Mouse (Mus musculus): ENCODE measurements at regions not wholly inside any gene's neighbourhood (a gene's known extent, or its start where the extent isn't known, plus 50 kb on each side); places are given as distances from the start of the nearest gene placed in this dataset.

DNA sequence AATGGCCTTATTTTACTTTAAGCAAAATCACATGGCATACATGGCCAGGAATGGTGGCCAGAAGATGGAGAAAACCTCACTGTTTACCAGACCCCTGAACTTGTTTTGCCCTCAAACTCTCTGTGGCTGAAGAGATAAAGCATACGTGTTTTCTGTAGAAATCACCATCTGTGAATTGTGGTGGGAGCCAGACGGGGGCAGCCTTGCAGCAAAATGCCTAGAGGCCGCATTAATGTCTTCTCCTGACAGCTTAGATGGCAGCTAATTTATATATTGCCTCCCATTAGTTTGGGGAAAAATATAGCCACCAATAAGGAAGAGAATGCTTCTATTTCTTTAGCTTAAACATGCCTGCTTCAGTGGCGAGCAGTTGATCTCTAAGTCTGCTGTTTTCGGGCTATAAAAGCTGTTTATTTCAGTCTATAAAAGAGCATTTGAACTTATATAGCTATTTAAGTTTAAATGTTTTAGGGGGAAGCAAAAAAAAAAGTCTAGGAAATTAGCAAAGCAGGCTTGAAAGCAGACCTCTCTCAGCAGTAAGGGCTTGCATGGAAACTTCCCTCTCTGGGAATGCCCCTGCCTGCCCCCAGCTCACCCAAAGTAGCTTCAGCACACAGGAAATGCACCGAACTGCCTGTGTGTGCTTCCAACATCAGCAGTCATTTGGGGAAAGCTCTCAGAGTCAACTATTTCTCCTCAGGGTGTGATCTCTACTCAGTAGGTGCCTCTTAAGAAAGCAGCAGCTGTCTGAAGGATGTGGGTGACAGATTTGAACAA, 747.1 kb downstream of the Gm826 start:
- no peak for DNase-seq (ENCODE audit: low spot score)
- Histone ChIP-seq H3K36me3 (replicated peaks) (no peaks in the 10 kb centered on the region), H3K9me3 (replicated peaks) (peaks cover 34% of the 10 kb centered on the region), H3K4me1 (ENCODE audit: insufficient read depth, low read depth, low read length) (no peaks in the 10 kb centered on the region), H3K27me3 (ENCODE audit: insufficient read depth, low read length) (no peaks in the 10 kb centered on the region), H3K4me3 (ENCODE audit: low read depth, low read length) (no peak overlapping the region)
- TF ChIP-seq GATA2 (IDR thresholded peaks at IDR 0.05; ENCODE audit: borderline replicate concordance, low read depth, low read length) (no peak), POLR2AphosphoS5 (IDR thresholded peaks at IDR 0.05; ENCODE audit: insufficient replicate concordance, low read depth, low read length) (no peak), CTCF (IDR thresholded peaks at IDR 0.05; ENCODE audit: low read depth, low read length) (no peak), TAL1 (conservative IDR thresholded peaks at IDR 0.05; ENCODE audit: low read depth, low read length) (no peak), GATA1 (IDR thresholded peaks at IDR 0.05; ENCODE audit: borderline replicate concordance, low read length) (no peak)
- no peak for ATAC-seq (ENCODE audit: extremely low read depth, insufficient number of reproducible peaks, low FRiP score, poor library complexity, severe bottlenecking)

DNA sequence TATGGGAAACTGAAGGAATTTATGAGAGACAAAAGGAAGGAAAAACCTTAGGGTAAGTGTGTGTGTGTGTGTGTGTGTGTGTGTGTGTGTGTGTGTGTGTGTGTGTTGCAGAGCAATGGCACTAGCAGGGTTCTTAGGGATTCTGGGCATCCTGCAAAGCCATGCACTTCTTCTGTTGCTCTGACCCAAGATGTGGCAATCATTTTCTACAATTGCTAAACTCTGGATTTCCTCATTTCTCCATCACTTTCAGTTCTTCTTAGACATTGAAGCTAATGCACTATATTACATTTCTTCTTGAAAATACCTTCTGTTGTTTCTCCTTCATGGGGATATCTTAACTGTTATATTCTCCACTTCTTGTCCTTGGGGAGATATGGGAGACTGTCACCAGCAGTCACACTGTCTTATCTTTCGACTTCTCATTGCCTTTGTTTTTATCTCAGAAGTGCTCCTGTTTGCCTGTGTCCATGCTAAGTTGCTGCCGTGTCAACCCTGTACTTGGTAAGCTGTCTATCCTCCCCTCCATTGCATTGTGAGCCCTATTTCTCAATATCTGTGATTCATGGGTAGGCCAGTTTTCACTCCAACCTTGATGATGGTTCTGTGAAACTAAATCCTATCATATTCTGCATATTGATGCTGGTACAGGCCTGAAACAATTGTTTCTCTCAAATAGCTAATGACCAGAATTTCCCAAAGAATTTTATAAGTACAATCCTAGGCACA, 742.4 kb downstream of the Gm826 start:
- no peak overlapping the region for H3K4me3 ChIP-seq (ENCODE audit: low read depth, low read length)
- H3K36me3 ChIP-seq (replicated peaks), result no peaks in the 10 kb centered on the region
- H3K4me1 ChIP-seq (ENCODE audit: insufficient read depth, low read depth, low read length), result no peaks in the 10 kb centered on the region
- no peak for TF ChIP-seq TAL1 (conservative IDR thresholded peaks at IDR 0.05; ENCODE audit: low read depth, low read length)
- TF ChIP-seq POLR2AphosphoS5 (IDR thresholded peaks at IDR 0.05; ENCODE audit: insufficient replicate concordance, low read depth, low read length), result no peak
- no peak for TF ChIP-seq GATA1 (IDR thresholded peaks at IDR 0.05; ENCODE audit: borderline replicate concordance, low read length)
- TF ChIP-seq GATA2 (IDR thresholded peaks at IDR 0.05; ENCODE audit: borderline replicate concordance, low read depth, low read length), result no peak
- no peak for TF ChIP-seq CTCF (IDR thresholded peaks at IDR 0.05; ENCODE audit: low read depth, low read length)
- peaks cover 22% of the 10 kb centered on the region for H3K9me3 ChIP-seq (replicated peaks)
- DNase-seq (ENCODE audit: low spot score) (no peak), ATAC-seq (ENCODE audit: extremely low read depth, insufficient number of reproducible peaks, low FRiP score, poor library complexity, severe bottlenecking) (no peak)
- no peaks in the 10 kb centered on the region for H3K27me3 ChIP-seq (ENCODE audit: insufficient read depth, low read length)

- TF ChIP-seq GATA2 (IDR thresholded peaks at IDR 0.05; ENCODE audit: borderline replicate concordance, low read depth, low read length), result no peak
- TF ChIP-seq POLR2AphosphoS5 (IDR thresholded peaks at IDR 0.05; ENCODE audit: insufficient replicate concordance, low read depth, low read length), result no peak
- no peak for TF ChIP-seq GATA1 (IDR thresholded peaks at IDR 0.05; ENCODE audit: borderline replicate concordance, low read length)
- TF ChIP-seq CTCF (IDR thresholded peaks at IDR 0.05; ENCODE audit: low read depth, low read length), result no peak
- no peak for TF ChIP-seq TAL1 (conservative IDR thresholded peaks at IDR 0.05; ENCODE audit: low read depth, low read length)
- no peak for ATAC-seq (ENCODE audit: extremely low read depth, insufficient number of reproducible peaks, low FRiP score, poor library complexity, severe bottlenecking)
- DNase-seq (ENCODE audit: low spot score), result no peak
These were observed 741.1 kb downstream of the Gm826 start for GRCm38 (mm10) chr2:159592841-159593240.

GRCm38 (mm10) chr2:159596285-159596684, 737.7 kb downstream of the Gm826 start:
- no peak for TF ChIP-seq GATA1 (IDR thresholded peaks at IDR 0.05; ENCODE audit: borderline replicate concordance, low read length)
- TF ChIP-seq GATA2 (IDR thresholded peaks at IDR 0.05; ENCODE audit: borderline replicate concordance, low read depth, low read length), result no peak
- TF ChIP-seq CTCF (IDR thresholded peaks at IDR 0.05; ENCODE audit: low read depth, low read length), result no peak
- TF ChIP-seq TAL1 (conservative IDR thresholded peaks at IDR 0.05; ENCODE audit: low read depth, low read length), result no peak
- TF ChIP-seq POLR2AphosphoS5 (IDR thresholded peaks at IDR 0.05; ENCODE audit: insufficient replicate concordance, low read depth, low read length), result no peak
- ATAC-seq (ENCODE audit: extremely low read depth, insufficient number of reproducible peaks, low FRiP score, poor library complexity, severe bottlenecking), result no peak

More at GRCm38 (mm10) chr2:159592841-159593240, 741.1 kb downstream of the Gm826 start:
- Histone ChIP-seq H3K4me1 (ENCODE audit: insufficient read depth, low read depth, low read length) (no peaks in the 10 kb centered on the region), H3K4me3 (ENCODE audit: low read depth, low read length) (no peak overlapping the region), H3K9me3 (replicated peaks) (peaks cover 25% of the 10 kb centered on the region), H3K36me3 (replicated peaks) (no peaks in the 10 kb centered on the region), H3K27me3 (ENCODE audit: insufficient read depth, low read length) (no peaks in the 10 kb centered on the region)

GRCm38 (mm10) chr2:159598080-159598479, 735.9 kb downstream of the Gm826 start:
- TF ChIP-seq GATA2 (IDR thresholded peaks at IDR 0.05; ENCODE audit: borderline replicate concordance, low read depth, low read length), result no peak
- TF ChIP-seq CTCF (IDR thresholded peaks at IDR 0.05; ENCODE audit: low read depth, low read length), result no peak
- TF ChIP-seq POLR2AphosphoS5 (IDR thresholded peaks at IDR 0.05; ENCODE audit: insufficient replicate concordance, low read depth, low read length), result no peak
- no peak for TF ChIP-seq TAL1 (conservative IDR thresholded peaks at IDR 0.05; ENCODE audit: low read depth, low read length)
- no peak for DNase-seq (ENCODE audit: low spot score)
- H3K27me3 ChIP-seq (ENCODE audit: insufficient read depth, low read length), result no peaks in the 10 kb centered on the region
- no peaks in the 10 kb centered on the region for H3K36me3 ChIP-seq (replicated peaks)
- no peak for ATAC-seq (ENCODE audit: extremely low read depth, insufficient number of reproducible peaks, low FRiP score, poor library complexity, severe bottlenecking)
- peaks cover 28% of the 10 kb centered on the region for H3K9me3 ChIP-seq (replicated peaks)
- no peaks in the 10 kb centered on the region for H3K4me1 ChIP-seq (ENCODE audit: insufficient read depth, low read depth, low read length)
- no peak overlapping the region for H3K4me3 ChIP-seq (ENCODE audit: low read depth, low read length)

More at GRCm38 (mm10) chr2:159596285-159596684, 737.7 kb downstream of the Gm826 start:
- H3K27me3 ChIP-seq (ENCODE audit: insufficient read depth, low read length), result no peaks in the 10 kb centered on the region
- no peaks in the 10 kb centered on the region for H3K36me3 ChIP-seq (replicated peaks)
- DNase-seq (ENCODE audit: low spot score), result no peak
- H3K9me3 ChIP-seq (replicated peaks), result peaks cover 32% of the 10 kb centered on the region
- H3K4me3 ChIP-seq (ENCODE audit: low read depth, low read length), result no peak overlapping the region
- no peaks in the 10 kb centered on the region for H3K4me1 ChIP-seq (ENCODE audit: insufficient read depth, low read depth, low read length)

DNA sequence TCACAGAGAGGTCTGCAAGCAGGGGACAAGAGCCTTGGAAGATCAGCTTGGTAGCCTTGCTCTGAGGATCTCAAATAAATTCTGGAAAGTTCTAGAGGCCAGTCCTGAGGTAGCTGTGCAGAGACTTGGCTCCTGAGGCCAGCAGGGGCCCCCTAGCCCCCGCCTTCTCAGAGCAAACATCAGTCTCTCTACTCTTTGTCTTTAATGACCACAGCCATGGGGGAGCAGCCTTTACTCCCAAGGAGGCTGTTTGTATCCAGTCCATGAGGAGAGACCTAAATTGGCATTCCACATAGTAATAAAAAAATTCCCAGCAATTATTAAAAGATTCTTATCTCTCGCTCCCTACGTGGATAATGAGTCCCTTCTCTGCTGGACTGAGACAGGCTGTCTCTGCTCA, 726.8 kb downstream of the Gm826 start:
- no peaks in the 10 kb centered on the region for H3K4me1 ChIP-seq (ENCODE audit: insufficient read depth, low read depth, low read length)
- no peak overlapping the region for H3K4me3 ChIP-seq (ENCODE audit: low read depth, low read length)
- ATAC-seq (ENCODE audit: extremely low read depth, insufficient number of reproducible peaks, low FRiP score, poor library complexity, severe bottlenecking), result no peak
- DNase-seq (ENCODE audit: low spot score), result no peak
- peaks cover 17% of the 10 kb centered on the region for H3K9me3 ChIP-seq (replicated peaks)
- no peaks in the 10 kb centered on the region for H3K27me3 ChIP-seq (ENCODE audit: insufficient read depth, low read length)
- H3K36me3 ChIP-seq (replicated peaks), result no peaks in the 10 kb centered on the region
- TF ChIP-seq GATA1 (IDR thresholded peaks at IDR 0.05; ENCODE audit: borderline replicate concordance, low read length) (no peak), GATA2 (IDR thresholded peaks at IDR 0.05; ENCODE audit: borderline replicate concordance, low read depth, low read length) (no peak), POLR2AphosphoS5 (IDR thresholded peaks at IDR 0.05; ENCODE audit: insufficient replicate concordance, low read depth, low read length) (no peak), TAL1 (conservative IDR thresholded peaks at IDR 0.05; ENCODE audit: low read depth, low read length) (no peak)

Data from G1E (cell line).